Mouse (Mus musculus): Measurements from ENCODE around the gene Gna11.
A peak's percentile ranks its signal among the peaks of the same experiment; 100 is the strongest.

Gna11 gene

DNA sequence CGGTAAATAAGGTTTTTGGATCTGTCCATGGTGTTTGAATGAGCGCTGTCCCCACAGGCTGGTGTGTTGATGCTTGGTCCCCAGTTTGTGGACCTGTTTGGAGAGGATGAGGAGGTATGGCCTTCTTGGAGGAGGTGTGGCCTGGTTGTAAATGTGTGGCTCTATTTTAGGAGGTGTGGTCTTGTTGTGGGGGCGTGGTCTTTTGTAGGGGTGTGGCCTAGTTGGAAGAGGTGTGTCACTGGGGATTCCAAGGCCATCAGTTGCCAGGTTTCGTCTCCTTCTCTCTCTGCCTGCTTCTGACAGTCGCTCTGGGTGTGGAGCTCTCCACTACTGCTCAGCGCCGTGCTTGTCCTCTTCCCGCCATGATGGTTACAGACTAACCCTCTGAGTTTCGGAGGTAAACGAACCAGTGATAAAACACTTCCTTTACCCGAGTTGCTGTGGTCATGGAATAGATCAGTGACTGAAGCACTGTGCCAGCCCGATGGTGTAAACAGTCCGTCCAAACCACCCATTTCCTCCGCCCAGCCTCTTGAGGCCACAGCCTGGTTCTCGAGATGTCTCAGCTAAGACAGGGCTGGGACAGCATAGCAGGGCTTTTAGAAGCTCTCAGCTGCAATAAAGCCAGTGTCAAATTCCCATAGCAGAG lies 39.9 kb downstream of the Gna11 start:
- DNase-seq (ENCODE audit: low read depth, low spot score), result no peak

DNA sequence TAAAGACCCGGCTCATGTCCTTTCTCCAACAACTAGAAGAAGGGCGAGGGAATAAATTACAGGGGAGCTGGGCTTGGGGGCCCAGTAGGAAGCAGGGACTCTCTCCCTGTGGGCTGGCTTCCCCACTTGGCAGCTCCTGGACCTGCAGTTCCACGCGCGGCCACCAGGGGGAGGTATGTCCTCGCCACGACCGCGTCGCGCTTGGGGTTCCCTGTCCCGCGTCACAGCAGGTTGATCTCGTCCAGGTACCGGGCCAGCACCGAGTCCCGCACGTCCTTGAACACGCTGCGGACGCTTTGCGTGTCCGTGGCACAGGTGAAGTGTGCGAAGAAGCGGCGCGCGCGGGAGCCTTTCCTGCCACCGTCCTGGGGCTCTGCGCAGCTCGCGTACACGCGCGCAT lies 42.3 kb downstream of the Gna11 start:
- no peak for DNase-seq (ENCODE audit: low read depth, low spot score)

DNA sequence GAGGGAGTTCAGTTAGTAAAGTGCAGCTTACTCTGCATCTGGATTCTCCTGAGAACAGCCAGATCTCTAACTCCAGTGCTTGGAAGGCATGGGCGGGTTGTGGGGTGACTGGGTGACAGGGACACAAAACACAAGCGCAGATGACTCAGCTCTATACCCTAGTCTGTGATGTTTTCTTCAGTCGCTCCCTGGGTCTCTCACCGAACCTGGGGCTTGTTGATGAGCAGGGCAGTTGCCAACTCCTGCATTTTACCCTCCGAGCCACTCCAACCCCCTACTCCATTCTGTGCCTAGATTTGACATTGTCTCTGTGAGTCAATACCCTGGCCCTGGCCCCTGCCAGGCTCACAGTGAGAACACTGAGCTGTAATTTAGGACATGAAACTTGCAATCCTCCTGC lies 43.1 kb downstream of the Gna11 start:
- no peak for DNase-seq (ENCODE audit: low read depth, low spot score)

DNA sequence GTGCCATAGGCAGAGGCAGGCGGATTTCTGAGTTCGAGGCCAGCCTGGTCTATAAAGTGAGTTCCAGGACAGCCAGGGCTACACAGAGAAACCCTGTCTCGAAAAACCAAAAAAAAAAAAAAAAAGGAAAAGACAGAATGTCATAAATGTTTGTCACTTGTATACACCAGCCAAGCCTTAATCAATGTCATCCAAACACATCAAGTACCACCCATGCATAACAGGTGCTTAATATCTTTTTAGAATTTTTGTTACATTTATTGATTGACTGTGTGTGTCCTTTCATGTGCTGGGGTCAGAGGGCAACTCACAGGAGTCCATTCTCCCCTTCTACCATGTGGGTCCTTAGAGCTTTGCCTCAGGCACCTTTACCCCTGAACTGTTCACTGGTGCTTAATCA lies 45.0 kb downstream of the Gna11 start, which contains the start of gene S1pr4:
Gene S1pr4 (minus strand): TSS at position 101 of the 400 bp plus-strand sequence.
- no peak for DNase-seq (ENCODE audit: low read depth, low spot score)

DNA sequence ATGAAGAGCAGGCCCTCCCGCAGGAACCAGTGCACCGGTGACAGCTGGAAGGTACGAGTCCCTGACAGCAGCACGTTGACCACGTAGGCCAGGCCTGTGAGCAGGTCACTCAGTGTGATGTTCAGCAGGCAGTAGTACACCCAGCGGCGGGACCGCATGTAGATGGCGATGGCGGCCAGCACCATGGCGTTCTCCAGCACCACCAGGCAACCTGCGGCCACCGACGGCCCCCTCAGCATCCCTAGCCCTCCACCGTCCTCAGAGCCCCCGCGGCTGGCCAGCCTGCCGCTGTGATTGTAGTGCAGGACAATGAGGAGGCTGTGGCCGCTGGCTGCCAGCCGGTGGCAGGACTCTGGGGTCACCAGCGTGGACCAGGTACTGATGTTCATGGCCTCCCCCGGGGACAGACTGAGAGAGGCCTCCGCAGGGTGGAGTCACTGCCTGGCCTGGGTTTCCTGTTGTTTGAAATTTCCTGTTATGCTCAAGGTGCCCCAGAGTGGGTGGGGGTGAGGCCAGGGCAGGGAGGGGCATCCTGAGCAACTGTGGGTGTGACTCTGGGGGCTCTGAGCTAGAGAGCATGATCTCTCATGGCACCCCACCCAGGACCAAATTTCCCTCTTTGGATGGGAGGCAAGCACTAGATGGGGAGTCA lies 45.6 kb downstream of the Gna11 start:
- DNase-seq (ENCODE audit: low read depth, low spot score), result no peak

DNA sequence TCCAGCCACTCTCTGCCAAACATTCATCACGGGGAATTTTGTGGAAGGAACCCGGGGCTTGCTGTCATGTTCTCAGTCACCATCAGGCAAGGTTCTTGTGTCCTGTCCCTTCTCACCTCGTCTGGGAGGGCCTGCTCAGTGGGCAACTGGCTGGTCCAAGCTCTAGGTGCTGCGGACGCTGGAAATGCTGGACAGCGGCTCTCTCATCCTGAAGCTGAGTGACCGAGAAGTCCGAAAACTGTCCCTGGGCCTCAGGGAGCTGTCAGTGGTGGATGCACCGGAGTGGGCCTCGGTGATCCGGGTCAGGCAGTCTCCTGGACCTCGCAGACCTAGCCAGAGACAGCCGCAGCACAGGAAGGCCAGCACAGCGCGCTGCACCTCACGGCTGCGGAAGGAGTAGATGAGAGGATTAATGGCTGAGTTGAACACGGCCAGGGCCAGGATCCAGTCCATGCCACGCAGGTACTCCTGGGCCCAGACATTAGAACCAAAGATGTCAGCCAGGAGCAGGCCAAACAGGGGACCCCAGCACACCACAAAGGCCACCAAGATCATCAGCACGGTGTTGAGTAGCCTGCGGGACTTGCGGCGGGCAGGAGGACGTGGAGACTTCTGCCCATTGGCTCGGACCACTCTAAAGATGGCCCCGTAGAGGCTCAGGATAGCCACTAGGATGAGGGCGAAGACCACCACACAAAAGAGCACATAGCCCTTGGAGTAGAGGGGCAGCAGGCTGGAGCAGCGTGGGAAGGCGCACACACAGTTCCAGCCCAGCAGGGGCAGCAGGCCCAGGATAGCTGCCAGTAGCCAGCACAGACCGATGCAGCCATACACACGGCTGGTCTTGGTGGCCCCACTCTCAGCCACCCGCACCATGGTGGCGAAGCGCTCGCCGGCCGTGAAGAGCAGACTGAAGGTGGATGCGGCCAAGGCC lies 46.4 kb downstream of the Gna11 start:
- no peak for DNase-seq (ENCODE audit: low read depth, low spot score)

DNA sequence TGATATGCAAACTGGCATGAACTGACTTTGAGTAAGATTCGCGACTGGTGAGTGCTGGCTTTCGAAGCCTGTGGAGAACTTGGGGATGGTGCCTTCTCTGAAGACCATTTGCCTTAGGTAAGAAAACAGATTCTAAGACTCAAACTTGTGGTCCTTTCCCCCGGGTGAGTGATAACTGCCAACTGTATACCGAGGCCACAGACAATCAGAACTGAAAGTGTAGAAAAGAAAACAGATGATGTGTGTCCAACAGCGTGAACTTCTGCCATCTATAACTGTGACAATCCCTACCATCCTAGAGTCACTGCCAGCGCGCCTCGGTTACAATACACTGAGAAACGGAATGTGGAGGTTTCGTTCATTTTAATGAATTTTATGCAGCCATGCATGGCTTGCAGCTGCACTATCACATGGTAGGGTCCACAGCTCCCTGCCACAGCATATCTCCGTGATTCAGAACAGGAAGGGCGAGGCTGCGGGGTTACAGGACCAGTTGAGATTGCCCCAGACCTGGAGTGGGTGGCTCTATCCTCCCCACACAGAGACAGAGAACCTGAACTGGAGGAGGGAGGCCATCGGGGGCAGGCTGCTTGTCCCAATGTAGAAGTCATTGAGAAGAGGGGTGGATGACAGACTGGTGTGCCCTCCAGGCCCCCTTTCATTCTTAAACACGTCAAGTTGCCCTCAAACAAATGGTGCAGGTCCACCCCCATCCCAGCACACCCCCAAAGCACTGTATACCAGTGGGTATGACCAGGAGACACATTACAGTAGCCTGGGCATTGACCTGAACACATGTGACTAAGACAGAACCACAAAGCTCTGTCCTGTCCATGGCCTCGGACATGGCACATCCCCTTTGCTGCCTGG lies 47.4 kb downstream of the Gna11 start:
- DNase-seq (ENCODE audit: low read depth, low spot score), result no peak

DNA sequence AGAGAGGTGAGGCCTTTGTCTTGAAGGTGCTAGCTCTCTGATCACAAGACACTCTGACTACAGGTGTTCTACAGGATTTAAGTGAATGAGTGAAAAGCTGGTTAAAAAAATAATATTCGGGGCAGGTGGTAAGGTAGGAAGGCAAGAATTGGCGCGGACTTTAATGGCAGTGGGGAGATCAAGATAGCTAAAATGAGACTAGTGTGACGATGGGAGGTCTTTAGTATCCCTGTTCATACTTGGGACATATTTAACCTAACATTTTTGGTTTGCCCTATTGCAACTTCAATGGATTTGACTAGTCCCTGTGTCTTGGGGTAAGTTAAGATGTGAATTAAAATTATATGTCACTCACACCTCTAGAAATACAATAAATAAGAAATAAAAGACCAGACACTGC lies 48.0 kb downstream of the Gna11 start:
- DNase-seq (ENCODE audit: low read depth, low spot score), result no peak

DNA sequence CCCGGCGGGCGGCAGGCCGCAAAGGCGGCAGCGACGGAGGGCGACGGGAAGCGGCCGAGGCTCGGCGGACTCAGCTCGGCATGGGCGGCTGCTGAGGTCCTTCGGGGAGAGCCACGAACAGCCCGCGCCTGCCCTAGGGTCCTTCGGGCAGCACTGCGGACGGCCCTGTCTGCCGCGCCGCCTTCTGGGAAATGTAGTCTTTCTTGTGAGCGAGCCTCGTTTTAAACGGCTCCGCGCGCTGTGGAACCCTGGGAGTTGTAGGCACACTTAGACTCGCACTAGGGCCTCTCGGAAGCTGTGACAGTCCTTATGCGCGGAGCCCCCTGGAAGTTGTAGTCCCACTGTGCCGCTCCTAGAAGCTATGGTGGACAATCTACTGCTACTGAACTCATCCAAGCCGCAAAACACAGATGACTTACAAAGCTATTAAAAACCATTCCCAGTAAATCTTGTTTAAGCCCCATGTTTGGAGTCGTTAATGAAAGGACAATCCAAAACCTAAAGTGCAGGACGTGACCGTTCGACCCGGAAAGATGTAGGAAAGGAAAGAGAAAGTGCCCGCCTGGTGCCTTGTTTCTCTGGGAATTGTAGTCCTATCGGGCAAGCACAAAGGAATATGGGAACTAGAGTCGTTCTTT lies 48.6 kb downstream of the Gna11 start, which contains the start of gene Ncln:
Gene Ncln (minus strand): TSS at position 129 of the 638 bp plus-strand sequence.
- peak; percentile 99 for DNase-seq (ENCODE audit: low read depth, low spot score)

DNA sequence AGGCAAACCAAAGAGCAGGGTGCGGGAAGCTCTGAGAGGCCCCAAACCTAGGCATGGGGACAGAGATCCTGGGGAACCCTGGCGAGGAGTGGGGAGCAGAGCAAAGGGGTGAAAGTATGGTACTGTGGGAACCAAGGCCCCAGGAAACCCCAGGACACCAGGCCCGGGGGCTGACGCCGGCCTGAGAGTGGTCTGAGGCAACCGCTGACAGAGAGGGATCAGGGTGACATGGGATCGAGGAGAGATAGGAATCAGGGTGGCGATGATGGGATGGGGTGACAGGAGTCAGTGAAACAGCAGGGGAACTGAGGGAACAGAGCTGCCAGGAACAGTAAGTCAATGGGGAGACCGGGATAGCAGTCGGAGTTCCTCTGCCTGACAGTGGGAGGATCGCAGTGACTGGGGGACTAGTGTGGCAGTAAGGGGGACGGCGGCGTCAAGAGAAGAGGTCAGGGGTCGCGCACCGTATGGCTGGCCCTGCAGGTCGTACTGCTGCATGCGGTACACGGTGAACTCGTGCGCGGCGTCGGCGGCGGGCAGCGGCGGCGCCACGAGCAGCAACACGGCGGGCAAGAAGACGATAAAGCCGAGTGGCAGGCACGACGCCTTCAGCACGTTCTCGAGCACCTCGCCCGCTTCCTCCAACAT lies 49.2 kb downstream of the Gna11 start:
- DNase-seq (ENCODE audit: low read depth, low spot score), result no peak

DNA sequence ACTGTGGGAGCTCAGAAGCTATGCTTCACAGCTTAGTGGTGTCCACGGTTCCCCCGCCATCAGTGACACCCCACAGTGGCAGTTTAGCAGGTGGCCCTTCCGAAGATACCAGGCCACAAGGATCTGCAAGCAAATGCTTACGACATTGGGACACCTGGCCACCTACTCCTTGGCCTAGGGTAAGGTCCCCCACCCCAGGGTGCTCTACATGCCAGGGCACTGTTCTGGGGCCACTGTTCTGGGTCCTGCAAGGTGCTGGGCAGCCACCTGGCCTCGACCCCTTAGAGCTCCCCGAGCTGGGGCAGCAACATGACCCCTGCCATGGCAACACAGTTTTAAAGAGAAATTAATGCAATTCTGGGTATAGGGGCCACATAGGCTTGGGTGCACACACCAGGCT lies 49.8 kb downstream of the Gna11 start:
- no peak for DNase-seq (ENCODE audit: low read depth, low spot score)

DNA sequence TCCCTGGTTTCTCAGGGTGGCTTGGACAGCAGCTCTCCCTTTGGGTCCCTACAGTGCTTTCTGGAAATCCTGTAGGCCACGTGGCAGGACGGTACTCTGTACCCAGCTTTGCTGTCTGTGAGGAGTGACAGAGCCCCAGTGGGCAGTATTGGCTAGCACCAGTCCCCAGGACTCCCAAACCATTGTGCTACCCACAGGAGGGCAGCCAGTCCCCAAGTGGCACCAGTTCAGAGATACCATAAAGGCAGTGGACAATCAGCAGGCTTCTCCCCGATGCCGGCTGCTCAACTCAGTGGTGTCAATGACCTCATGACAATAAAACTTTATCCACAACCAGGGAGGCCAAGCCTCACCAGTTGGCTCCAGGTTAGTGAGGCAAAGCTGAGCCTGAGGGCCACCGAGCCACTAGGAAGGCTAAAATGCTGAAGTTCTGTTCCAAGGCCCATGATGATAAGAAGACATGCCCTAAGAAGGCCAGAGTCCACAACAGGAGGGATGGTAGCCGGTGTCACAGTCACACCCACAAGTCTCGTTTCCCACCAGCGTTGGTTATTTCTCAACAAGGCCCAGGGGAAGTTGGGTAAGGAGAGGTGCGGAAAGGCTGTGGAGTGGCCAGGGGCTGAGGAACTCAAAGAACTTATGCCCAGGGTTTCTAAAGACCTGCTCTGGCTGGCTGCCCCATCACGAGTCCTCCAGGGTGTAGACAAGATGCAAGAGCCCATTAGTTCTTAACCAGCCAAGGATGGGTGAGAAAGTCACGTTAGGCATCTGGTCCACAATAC lies 50.5 kb downstream of the Gna11 start:
- DNase-seq (ENCODE audit: low read depth, low spot score), result no peak

DNA sequence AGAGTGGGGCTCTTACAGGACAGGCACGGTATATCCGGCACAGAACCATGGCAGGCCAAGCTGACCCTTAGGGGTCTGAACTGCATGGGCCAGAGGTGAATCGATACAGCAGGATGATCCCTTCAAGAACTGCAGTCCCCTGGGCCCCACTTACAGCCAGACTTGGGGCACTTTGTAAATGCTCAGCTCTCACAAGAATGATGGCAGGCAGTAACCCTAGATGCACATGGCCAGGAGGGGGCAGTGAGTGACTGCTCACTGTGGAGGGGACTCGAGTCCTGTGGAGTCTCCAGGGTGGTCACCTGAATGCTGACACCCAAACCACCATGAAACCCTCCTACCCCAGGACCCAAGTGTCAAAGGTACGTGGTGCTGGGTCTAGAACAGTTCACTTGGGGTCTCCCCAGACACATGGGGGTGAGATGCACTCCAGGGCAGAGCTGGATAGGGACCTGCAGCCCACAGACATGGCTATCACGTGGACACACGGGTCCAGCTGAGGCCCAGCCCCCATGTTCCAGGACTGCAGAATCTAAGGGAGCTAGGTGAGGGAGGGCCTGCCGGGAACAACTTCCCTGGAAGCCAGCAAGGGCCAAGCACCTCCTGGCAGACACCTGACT lies 51.3 kb downstream of the Gna11 start:
- DNase-seq (ENCODE audit: low read depth, low spot score), result no peak

DNA sequence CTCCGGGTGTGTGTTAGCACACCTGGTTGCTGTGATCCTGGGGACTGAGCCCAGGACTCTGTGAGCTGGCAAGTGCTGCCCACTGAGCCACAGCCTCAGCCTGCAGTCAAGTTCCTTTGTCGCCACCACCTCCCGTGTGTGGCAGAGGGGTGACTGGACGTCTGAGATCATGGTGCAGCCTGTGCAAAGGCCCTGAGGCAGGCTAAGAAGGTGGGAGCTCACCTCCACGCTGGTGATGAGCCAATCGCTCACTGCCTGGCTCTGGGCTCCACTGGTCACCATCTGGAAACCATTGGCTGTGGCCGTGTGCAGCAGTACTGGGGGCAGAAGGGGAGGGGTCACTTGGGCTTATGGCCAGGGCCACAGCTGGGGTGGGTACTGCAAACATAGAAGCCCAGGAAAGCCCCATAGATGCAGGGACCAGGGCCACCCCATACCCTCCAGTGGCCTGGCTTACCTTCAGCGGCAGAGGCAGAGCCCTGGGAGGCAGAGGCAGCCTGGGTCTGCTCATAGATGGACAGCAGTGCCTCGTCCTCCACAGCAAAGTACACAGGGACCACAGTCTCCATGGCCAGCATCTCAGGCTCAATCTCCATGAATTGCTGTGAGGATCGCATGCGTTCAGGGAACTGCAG lies 52.3 kb downstream of the Gna11 start:
- no peak for DNase-seq (ENCODE audit: low read depth, low spot score)

DNA sequence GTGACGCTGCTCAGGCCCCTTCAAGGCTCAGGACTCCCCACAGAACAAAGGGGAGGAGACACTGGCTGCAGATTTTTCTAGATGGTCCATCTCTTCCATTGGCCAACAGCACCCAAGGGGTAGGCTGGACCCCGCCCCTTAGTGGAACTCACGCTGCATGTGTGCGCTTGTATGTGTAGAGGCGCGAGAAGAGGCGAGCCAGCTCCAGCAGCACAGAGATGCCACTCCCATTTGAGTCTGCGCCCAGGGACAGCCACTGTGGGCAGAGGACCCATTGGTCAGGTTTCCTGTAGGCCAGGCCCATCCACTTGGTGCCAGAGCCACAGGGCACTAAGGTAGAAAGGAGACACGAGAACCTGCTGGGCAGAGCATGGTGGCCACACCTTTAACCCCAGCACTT lies 54.0 kb downstream of the Gna11 start:
- DNase-seq (ENCODE audit: low read depth, low spot score), result no peak

DNA sequence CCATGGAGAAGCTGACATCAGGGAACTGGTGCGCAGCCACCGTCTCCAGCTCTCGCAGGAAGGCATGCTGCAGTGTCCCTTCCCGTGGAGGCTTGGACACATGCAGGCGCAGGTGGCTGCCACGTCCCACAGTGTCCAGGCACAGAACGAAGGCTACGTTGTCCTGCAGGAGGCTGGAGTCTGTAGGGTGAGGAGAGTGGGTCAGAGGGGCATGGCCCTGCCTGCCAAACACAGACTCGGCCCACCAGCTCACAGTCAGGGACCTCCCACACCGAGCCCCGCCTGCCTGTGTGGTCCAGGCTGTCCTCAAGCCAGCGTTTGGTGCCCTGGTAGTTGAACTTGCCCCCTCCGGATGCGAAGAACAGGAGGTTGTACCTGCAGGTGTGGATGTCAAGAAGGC lies 55.0 kb downstream of the Gna11 start:
- DNase-seq (ENCODE audit: low read depth, low spot score), result no peak

DNA sequence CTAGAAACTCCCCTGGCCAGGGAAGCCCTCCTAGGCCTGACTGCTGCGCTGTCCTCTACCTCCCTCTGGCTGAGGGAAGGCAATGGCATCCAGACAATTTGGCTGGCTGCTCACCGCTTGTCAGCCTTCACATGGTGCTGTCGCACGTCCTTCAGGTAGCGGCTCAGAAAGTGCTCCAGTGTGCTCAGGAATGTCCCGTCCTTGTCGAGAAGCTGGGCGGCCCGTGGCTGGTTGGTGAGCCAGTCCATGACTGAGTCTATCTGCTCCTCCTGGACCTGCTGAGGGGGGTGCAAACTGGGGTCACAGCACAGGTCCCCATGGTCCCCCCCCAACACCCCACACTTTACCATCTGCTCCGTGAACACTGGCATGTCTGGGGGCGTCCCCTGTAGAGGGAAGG lies 56.9 kb downstream of the Gna11 start:
- DNase-seq (ENCODE audit: low read depth, low spot score), result no peak

DNA sequence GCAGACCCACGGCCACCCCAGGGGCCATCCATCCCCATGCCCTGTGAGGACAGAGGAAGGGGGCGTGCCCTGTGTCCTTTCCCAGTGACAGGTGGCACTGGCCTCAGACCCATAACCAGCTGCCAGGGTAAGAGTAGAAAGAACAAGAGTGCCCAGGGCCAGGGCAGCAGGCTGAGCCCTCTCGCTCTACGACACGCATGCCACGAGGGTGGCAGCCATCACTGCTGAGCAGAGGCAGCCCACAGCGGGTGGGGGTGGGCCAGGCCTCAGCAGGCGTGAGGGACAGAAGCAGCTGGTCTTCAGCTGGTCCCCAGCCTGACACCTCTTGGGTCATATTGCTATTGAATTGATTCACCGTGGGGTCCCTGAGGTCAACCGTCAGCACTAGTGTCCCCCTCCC lies 58.5 kb downstream of the Gna11 start:
- DNase-seq (ENCODE audit: low read depth, low spot score), result no peak
